Mouse (Mus musculus) heart, postnatal 0 days (tissue): ENCODE measurements around the gene Fgf3.

Experiments used
- CTCF ChIP-seq: IDR thresholded peaks from 2 replicates; pipeline ENCODE4 v1.5.1; 2016; ENCODE audit warnings: antibody characterized with exemption, control low read depth, low read depth
- EP300 ChIP-seq: IDR thresholded peaks from 2 replicates; pipeline ENCODE4 v1.6.1; 2016; ENCODE audit warnings: antibody characterized with exemption, low read depth

DNA sequence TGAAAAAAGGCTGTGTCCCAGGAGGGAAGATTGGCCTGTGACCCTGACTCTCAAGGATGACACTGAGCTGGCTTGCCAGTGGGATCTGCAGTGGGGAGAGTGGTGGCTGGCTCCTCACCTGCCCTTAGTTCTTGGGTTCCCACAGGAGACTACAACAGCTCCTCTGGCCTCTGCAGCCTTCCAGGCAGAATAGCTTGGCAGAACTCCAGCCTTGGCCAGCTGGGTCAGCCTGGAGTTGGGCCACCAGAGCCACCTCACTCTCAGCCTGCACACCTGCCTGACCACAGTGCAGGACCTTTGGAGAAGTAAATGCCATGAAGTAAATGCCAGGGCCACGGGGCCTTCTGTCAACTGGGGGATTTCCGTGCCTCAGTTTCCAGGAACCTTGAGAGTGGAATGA, 13.9 kb upstream of the Fgf3 start:
- TF ChIP-seq CTCF (no peak), EP300 (no peak)
